Mouse (Mus musculus): ENCODE measurements at regions not wholly inside any gene's neighbourhood (a gene's known extent, or its start where the extent isn't known, plus 50 kb on each side); places are given as distances from the start of the nearest gene placed in this dataset.

- DNase-seq (ENCODE audit: low spot score in 2 of 2): no peak
Measured at GRCm38 (mm10) chr13:103472216-103472615, 137.9 kb upstream of the Mast4 start.

- DNase-seq (ENCODE audit: low spot score in 2 of 2): no peak
Measured at GRCm38 (mm10) chr13:103470141-103470540, 135.8 kb upstream of the Mast4 start.

DNA sequence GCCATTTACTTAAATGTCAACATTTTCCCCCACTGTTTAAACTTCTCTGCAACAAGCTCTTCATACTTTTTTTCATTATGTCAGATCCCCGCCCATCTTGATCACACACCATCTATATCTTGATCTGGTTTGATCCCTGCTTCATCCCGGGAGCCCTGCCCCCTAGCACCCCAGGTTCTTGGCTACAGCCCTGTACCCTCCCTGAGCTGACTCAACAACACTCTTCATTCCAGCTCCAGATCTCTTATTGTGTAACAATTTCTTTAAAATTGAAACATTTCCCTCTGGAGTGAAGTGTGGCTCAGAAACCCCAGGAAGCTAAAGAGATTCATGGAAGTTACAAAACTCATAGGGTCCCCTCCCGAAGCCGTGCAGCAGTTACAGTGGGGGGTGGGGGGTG lies 126.2 kb upstream of the Mast4 start:
- no peak for DNase-seq (ENCODE audit: low spot score in 2 of 2)

DNA sequence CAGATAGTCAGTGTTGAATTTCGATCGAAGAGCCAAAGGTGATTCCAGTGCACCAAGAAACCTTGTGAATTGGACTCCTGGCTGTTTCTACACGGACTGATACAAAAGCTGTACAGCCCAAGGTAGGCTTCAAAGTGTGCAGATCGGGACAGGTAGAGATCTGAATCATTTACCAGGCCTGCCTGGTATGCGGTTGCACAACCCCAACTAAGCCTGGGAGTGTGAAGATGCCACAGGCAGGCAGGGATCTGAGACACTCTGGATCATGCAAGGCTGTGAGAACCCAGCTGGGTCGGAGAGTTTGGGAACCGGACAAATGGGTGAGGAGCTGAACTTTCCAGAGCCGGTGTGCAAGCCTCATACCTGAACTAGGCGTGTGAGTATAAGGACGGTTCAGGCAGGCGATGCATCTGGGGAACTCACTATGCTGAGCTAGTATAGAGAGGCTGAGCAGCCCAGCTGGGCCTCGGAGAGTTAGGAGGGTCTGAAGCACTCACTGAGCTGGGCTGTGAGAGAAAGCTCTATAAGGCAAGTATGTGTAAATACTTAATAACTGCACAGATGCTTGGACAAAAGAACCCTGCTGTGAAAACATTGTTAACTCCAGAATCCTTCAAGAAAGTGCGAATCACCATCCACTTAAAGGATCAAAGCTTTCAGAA lies 125.3 kb upstream of the Mast4 start:
- DNase-seq (ENCODE audit: low spot score in 2 of 2): no peak

GRCm38 (mm10) chr13:103452837-103453236 lies 118.5 kb upstream of the Mast4 start:
- no peak for DNase-seq (ENCODE audit: low spot score in 2 of 2)

- DNase-seq (ENCODE audit: low spot score in 2 of 2): peak in 1 of 2 experiments; percentile 15
Measured at GRCm38 (mm10) chr13:103430589-103430988, 96.3 kb upstream of the Mast4 start.

- DNase-seq (ENCODE audit: low spot score in 2 of 2): no peak
Measured at GRCm38 (mm10) chr13:103424011-103424410, 89.7 kb upstream of the Mast4 start.

- peak; percentile 35 to 39 for DNase-seq (ENCODE audit: low spot score in 2 of 2)
Measured at GRCm38 (mm10) chr13:103423417-103423816, 89.1 kb upstream of the Mast4 start.

DNA sequence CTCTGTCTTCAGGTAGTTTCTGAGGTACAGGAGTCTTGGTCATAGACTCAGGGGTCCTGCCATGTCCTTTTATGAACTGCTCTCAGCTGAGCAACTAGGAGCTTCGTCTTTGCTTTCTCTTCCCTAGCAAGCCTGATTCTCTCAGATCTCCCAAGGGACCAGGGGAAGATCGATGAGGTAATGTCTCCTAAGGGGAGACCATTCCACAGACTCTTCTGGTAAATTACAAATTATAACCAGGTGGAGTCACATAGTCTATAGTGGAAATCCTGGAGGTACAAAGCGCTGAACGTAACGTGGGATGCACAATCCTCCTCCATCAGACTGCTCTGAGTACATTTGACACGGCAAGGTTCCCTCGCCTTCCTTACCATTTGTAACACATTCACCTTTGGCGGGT lies 88.7 kb upstream of the Mast4 start:
- DNase-seq (ENCODE audit: low spot score in 2 of 2): no peak

GRCm38 (mm10) chr13:103419146-103419545 lies 84.8 kb upstream of the Mast4 start:
- DNase-seq (ENCODE audit: low spot score in 2 of 2): no peak

- DNase-seq (ENCODE audit: low spot score in 2 of 2): no peak
Measured at GRCm38 (mm10) chr13:103417256-103417655, 83.0 kb upstream of the Mast4 start.

DNA sequence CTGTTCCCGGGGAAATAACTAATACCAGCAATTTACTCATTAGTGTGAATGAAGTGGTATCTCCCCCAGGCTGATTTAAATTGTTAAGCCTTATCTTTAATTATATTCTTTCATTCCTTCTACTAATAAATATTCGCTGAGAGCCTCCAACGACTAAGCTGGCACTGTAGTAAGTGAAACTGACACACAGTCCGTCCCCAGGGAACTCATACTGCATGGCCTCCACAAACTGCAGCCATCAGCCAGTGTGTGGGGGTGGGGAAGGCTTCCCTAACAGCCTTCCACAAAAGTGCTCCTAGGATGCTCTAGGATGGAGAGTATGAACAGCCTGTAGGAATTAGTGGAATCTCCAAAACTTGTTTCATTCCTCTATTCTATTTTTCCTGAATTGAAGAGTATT lies 81.0 kb upstream of the Mast4 start:
- no peak for DNase-seq (ENCODE audit: low spot score in 2 of 2)

DNA sequence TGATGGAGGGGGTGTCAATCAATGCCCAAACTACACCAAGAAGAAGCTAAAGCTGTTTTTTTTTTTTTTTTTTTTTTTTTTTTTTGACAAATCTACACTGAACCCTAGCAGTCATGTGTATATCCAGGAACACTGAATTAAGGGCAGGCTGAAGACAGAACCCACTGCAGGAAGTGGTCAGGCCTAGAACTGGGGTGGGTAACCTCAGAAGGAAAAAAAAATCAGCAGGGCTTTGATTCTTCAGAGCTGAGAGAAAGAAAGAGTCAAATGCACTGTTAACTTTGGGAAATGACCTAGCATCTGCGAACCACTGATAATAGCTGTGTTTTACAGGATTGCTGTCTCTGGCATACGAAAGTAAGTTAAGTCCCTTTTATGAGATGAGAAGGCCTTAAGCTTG lies 78.3 kb upstream of the Mast4 start:
- no peak for DNase-seq (ENCODE audit: low spot score in 2 of 2)

GRCm38 (mm10) chr13:103409286-103409685 lies 75.0 kb upstream of the Mast4 start:
- peak; percentile 18 to 35 for DNase-seq (ENCODE audit: low spot score in 2 of 2)

- DNase-seq (ENCODE audit: low spot score in 2 of 2): no peak
Measured at GRCm38 (mm10) chr13:103396526-103397020, 62.3 kb upstream of the Mast4 start.

GRCm38 (mm10) chr13:103396099-103396498 lies 61.8 kb upstream of the Mast4 start:
- no peak for DNase-seq (ENCODE audit: low spot score in 2 of 2)

DNA sequence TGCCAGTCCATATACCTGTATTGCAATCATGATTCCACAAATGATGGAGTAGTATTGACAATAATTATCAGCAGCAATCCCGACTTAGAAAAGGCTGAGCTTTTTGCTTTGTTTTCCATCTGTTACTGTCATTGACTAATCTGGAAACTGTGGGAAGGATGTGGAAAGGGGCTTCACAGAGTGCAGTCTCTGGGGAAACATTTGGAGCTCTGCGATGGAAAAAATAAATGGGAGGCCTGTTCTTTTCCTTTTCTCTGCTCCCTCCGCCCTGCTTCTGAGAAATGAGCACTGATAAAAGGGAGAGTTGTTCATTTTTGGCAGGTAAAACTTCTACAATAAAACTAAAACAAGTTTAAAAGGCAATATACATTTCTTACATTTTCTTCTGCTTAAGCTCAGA lies 58.3 kb upstream of the Mast4 start:
- DNase-seq (ENCODE audit: low spot score in 2 of 2): peak; percentile 29 to 45

DNA sequence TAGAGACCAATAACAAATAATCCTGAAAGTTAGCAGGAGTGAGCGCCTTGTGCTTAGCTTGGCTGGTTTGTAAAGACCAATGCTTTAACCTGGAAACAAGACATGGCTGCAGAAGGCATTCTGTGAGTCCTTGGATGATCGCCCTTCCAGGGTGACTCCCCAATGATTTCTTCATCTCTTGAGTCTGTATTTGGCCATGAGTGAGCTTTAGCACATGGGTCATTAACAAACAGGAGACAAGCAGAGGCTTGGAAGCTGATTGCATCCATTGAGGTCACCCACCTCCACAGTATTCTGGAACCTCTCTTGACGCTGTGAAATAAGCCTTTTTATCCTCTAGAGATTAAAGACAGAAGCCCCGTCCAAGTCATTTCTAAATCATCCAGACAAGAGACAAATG lies 57.1 kb upstream of the Mast4 start:
- peak; percentile 24 to 61 for DNase-seq (ENCODE audit: low spot score in 2 of 2)

DNA sequence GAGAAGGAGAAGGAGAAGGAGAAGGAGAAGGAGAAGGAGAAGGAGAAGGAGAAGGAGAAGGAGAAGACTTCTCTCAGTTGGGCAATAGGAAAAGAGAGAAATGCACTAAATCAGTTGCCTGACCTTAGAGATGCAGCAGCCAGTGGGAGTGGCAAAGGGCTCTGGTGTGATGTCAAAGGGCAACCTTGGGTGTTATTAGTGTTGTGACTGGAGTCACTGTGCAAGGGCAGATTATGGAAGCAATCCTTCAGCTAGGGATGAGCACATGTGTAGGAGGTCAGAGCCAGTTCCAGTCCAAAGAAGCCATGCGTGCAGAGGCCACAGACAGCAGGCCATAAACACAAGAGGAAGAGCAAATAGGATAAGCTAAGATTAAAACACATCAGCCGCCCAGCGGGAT lies 56.7 kb upstream of the Mast4 start:
- peak in 1 of 2 experiments; percentile 11 for DNase-seq (ENCODE audit: low spot score in 2 of 2)

- DNase-seq (ENCODE audit: low spot score in 2 of 2): no peak
Measured at GRCm38 (mm10) chr13:103386948-103387347, 52.7 kb upstream of the Mast4 start.
